13 mouse cellular contexts compared by ENCODE assay signal in genomic region chr19:54982801-54983200, GRCm38 (mm10).
"Had no signal": no experiment of that assay in that cellular context is flagged by ENCODE, and none has a peak within 500 bp of the region (broad histone marks: within the 10 kb centered on the region; RNA-seq: fewer than 3 reads in every experiment).

No protein-coding gene starts in this region.

- H3K4me3 ChIP-seq: layer of hippocampus, adult 2 months; limb, embryonic 13.5 days; midbrain, embryonic 12.5 days had no signal

- ATAC-seq: midbrain, embryonic 16.5 days had no signal

- DNase-seq: kidney, adult 8-10 months; kidney, postnatal 4 days; lung, adult 18-20 months; lung, postnatal 10 days; right cerebral cortex, adult 18-20 months; right cerebral cortex, postnatal 25 days; thymus, postnatal 14 days had no signal

- H3K27me3 ChIP-seq: limb, embryonic 13.5 days; midbrain, embryonic 12.5 days had no signal

- H3K4me2 ChIP-seq: limb, embryonic 13.5 days; midbrain, embryonic 12.5 days had no signal

- H3K36me3 ChIP-seq: limb, embryonic 13.5 days; midbrain, embryonic 12.5 days had no signal

- H3K27ac ChIP-seq: layer of hippocampus, adult 2 months; limb, embryonic 13.5 days; liver, embryonic 14.5 days; midbrain, embryonic 12.5 days; stomach, postnatal 0 days had no signal

- H3K9ac ChIP-seq: limb, embryonic 13.5 days; liver, embryonic 14.5 days; midbrain, embryonic 12.5 days had no signal

- H3K4me1 ChIP-seq: limb, embryonic 13.5 days; midbrain, embryonic 12.5 days had no signal

- H3K9me3 ChIP-seq: limb, embryonic 13.5 days; midbrain, embryonic 12.5 days had no signal
